Mouse (Mus musculus) ovary, postnatal 36 days (tissue): ENCODE results near the gene Desi1.
A peak's percentile ranks its signal among the peaks of the same experiment; 100 is the strongest.

Experiments
- DNase-seq: peaks from one replicate; pipeline ENCODE4 v3.0.0; 2022; ENCODE audit warnings: low spot score, mixed read lengths

Desi1 gene

DNA sequence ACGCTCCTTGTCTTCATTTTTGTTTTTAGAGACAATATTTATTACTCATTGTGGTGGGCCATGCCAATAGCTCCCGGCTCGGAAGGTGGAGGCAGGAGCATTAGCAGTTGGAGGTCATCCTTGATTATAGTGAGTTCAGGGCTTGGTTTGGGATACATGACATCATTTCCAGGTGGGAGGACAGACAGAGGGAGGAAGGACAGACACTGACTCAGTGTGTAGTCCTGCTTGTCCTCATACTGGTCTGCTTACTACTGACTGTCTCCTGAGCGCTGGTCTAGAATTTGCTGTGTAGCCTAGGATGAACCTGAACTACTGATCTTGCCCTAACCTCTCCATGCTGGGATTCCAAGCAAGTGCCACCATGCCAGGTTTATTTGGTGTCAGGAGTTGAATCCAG lies at the start of gene Desi1:
Gene Desi1 (minus strand): TSS at position 101 of the 400 bp plus-strand sequence.
- DNase-seq, result no peak

DNA sequence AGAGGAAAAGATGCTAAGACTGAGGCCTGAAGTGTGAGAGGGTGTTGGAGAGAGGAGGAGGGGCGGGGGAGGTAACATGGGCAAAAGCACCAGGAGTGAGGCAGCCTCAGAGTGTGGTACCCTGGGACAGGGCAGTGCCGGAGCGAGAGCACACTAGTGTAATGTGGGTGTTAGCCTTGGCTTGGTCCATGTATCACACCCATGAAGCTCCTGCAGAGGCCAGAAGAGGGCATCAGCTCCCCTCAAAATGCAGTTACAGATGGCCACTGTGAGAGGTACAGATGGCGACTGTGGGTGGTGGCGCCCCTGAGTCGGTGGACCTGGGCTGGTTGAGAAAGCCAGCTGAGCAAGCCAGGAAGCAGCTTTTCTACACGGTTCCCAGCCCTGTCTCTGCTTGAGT lies 47.5 kb upstream of the Desi1 start:
- peak; percentile 20 for DNase-seq

DNA sequence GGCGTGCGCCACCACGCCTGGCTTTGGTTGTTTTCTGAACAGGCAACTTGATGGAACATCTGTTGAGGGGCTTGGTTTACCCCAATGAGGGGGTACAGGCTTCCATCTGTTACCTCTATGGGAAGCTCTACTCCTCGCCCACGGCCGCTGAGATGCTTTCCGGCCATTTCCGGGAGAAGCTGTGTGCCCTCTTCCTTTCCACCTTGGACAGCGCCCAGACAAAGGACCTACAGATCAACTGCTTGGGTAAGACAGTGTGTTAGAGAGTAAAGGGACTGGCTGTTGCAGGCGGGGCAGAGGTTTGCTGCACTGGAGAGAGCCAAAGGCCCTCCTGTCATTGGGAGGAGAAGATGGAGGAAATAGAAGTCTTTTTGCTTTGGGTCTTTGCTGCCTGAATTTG lies 46.2 kb upstream of the Desi1 start:
- no peak for DNase-seq

DNA sequence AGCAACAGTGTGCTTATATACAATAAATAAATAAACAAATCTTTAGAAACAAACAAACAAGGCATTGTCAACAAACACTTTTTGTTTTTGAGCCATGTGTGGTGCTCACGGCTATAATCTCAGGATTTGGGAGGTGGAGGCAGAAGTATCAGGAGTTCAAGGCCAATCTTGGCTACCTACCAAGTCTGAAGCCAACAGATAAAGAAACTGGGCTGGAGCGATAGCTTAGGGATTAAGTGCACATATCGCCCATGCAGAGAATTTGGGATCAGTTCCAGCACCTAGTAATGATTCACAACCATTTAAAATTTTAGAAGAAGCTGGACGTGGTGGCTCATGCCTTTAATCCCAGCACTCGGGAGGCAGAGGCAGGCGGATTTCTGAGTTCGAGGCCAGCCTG lies 39.8 kb upstream of the Desi1 start:
- DNase-seq, result no peak

DNA sequence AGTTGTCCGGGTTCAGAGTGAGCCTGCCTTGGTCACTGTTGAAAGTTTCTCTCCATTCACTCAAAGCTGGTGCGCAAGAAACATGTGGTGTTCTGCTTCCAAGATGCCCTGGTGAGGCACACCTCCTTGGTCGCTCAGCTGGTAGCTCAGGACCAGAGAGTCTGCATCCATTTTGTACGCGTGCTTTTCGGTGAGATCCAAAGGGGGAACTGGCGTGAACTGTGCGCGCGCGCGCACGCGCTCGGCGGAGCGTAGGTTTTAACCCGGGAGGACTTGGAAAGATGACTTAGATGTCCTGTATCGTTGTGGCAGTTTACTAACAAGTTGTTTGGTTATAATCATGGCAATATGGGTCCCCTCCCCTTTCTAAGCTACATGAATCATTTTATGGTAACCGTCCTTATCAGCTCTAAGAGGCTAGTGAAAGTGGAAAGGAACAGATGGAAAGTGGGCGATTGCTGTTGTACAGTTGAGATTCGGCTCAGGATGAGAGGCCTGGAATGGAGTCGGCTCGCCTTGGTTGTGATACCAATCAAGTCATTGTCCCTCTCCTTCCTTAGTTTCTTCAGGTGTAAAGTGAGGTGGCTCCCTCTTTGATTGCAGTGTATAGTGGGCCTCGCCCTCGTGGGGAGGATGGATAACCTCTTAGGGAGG lies 38.3 kb upstream of the Desi1 start:
- DNase-seq, result no peak

DNA sequence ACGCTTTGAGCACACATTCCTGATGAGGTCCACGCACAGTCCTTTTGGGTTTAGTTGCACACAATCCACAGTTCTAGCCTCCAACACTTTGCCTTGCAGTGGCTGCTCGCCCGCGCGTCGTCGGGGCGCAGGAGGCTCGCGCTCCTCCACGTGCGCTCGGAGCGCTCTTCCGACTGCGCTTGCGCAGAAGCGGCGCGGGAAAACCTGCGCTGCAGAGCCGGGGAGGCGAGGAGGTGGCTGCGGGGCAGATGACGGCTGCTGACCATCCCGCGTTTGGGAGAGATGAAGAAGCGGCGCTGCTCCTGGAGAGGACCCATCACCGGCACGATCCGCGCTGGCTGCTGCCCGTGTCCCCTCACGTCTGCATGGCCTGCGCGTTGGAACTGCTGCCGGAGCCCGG lies 36.2 kb upstream of the Desi1 start, which contains the start of gene Mei1:
Gene Mei1 (plus strand): TSS at position 99 of the 400 bp plus-strand sequence.
- no peak for DNase-seq

DNA sequence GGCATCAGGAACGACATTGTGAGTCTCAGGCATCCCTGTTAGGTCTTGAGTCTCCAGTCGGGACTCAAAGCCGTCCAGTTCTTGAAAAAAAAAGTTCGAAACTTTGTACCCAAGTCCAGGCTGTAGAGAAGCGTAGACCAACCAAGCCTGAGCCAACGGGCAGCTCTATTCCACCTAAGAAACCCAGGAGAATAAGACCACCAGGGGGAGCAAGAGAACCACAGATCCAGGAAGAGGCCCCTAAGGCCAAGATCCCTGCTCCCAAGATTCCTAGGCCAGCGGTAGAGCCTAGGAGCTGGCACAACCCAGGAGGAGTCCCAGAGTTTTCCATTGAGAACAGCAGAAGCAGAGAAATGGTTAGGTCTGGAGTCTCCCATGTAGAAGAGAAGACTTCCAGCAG lies 31.8 kb upstream of the Desi1 start:
- DNase-seq, result peak; percentile 45

DNA sequence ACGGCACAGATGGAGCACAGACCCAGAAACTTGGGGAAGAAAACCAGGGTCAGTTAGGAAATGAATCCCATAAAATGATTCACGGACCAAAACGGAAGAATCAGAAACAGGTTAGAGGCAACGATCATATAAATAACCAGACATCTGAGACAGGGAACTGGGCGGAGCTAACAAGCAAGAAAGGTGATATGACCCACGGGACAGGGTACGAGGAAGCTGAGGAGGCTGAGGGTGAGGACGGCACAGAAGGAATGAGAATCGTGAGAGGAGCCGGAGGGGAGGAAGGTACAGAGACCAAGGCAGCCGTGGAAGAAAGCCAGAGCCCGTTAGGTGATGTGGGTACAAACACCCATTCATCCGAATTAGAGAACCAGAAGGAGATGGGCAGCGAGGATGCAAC lies 30.2 kb upstream of the Desi1 start:
- no peak for DNase-seq

DNA sequence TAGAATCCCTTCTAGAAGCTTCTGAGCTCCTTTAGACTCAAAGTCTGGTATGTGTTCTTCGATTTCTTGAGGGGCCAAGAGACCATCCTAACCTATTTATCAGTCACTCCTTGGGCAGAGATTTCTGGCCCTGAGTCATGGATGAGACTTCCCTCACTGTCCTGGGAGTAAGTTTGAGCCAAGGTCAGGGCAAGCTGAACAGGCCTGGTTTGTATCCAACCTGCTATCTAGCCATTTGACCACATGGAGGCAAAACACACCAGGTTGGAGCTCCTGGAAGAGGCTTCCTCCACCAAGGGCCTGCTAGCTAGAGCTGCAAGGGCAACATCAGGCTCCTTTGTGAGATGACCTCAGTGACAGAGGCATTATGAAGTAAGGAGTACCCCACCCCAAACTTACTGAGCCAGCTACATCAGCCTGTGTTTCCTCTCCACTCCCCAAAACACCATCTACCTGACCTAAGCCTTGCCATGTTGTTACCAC lies 25.1 kb upstream of the Desi1 start, which contains the start of gene 4930407I10Rik:
Gene 4930407I10Rik (plus strand): TSS at position 433 of the 483 bp plus-strand sequence.
- DNase-seq, result no peak

DNA sequence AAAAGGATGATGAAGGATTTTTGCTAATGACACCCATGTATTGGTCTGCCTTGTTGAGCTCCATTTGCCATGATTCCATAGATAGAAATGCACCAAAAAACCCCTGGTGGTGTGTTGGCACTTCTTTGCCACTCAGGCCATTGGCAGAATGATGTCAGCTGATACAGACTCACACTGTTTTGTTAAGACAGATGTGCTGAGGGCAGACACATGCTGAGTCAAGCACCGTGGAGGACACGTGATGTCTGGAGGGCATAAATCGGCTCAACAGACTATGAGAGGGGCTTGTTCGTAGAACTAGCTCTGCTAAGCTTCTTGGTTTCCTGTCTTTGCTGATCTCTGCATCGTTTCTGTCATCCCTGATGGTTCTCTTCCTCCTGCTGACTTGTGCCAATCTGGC lies 18.9 kb upstream of the Desi1 start:
- DNase-seq, result no peak

DNA sequence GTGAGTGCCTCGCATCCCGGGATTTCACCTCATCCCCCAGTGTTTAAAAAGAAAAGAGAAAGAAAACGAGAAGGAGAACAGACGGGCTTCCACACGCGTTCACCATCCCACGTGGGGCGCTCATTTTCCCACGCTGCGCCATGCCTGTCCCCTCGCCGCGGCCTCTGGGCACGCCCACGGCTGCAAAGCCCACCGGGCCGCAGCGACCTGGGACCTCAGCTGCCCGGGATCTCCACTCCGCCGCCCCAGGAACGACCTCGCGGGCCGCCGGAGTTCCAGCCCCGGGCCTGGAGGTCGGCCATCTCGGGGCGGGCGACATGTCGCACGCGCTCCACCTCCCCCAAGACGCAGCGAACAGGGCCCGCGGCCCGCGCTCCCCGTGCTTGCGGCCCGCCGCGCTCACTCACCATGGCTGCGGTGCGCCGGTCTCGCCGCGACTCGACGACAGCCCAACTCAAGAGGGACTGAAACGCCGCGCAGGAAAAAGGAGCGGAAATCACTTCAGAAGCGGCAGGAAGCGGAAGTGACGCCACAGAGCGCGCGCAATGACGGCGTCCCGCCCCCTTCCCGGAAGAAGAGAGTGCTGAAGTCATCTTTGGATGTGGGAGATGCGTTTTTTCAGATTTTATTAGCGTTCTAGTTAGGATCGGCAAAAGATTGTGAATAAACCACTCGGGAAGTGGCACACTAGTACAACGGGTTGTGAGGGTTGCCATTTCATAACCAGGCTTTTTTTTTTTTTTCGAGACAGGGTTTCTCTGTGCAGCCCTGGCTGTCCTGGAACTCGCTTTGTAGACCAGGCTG lies 13.6 kb upstream of the Desi1 start, which contains the start of gene Snu13:
Gene Snu13 (minus strand): TSS at position 519 of the 804 bp plus-strand sequence.
- DNase-seq, result peak; percentile 89

DNA sequence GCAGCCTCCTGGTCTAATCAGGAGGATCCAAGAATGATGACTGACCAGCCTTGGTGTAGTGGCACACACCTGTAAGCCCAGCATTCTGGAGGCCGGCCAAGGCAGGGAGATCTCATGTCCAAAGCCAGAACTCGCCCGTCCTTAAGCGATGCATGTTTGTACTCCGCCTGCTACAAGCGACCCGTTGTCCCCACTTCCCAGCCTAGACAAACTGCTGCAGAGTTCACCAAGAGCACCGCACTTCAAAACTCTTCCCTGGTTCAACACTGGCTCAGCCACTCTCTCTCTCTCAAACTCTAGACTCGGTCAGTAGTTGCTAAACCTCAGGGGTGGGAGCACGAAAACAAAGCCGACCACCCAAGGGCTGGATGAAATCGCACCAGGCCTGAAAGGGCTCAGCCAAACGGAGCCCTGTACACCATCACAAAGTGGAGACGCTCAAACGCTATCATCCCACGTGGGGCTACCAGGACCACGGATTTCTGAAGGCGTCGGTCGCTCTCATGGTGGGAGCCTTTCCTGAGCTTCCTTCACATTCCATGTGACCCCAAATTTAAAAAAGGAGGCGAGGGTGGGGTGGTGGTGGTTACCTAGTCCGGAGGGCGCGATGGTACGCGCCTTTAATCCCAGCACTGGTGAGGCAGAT lies 12.7 kb upstream of the Desi1 start:
- peak; percentile 10 for DNase-seq

DNA sequence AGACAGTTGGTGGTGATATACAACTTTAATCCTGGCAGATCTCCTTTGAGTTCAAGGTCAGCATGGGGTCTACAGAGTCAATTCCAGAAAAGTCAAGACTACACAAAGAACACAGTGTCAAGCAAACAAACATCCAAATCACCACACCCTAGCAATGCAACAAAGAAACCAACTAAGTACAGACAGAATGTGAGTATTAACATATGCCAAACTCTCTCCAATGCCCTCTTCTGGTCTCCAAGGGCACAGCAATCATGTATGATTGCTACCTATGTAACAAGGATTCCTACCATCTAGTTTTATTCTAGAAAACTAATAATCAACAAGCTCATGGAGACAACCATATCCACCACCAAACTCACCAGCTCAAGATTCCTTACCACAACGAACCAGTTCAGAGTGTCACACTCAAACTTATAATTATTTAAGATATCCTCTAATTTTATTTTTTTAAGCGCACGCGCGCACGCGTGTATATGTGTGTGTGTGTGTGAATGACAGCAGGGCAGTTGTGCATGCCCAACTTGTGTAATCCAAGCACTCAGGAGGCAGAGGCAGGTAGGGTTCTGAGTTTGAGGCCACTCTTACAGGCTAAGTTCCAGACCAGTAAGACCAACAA lies 10.6 kb upstream of the Desi1 start:
- no peak for DNase-seq

DNA sequence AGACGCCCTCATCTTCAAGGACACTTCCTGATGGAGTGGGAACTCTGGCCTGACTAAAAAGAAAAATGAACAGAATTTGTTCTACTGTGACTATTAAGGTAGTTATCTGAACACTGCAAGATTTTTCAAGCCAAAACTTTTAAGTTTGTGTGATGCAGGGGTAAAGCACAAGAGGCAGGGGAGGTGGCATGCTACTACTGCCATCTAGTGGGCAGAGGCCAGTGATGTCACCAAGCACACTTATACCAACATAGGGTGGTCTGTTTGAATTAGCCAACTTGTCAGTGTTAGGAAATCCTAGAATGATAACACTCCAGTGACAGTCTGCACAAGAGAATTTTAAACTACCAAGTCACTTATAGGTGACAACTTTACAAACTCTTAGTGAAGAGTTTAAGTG lies 7.0 kb upstream of the Desi1 start:
- DNase-seq, result peak; percentile 19

DNA sequence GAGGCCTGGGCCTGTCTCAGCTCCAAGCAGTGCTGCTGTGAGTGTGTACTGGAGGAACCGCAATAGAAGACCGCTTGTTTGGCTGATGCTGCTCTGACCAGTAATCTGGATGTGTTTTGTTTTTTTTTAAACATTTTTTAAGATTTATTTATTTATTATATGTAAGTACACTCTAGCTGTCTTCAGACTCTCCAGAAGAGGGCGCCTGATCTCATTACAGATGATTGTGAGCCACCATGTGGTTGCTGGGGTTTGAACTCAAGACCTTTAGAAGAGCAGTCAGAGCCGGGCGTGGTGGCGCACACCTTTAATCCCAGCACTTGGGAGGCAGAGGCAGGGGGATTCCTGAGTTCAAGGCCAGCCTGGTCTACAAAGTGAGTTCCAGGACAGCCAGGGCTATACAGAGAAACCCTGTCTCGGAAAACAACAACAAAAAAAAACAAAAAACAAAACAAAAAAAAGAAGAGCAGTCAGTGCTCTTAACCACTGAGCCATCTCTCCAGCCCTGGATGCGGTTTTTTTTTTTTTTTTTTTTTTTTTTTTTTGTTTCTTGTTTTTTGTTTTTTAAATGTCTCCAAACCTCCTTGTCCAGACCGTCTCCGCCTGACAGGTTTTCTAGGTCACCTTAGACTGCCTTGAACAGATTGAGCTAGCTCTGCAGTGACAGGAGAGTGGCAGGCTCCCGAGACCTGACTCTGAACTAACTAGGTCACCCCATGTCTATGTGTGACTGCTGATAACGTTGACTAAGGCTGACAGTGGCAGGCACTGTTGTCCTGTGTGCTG lies 2.4 kb upstream of the Desi1 start:
- DNase-seq, result no peak

DNA sequence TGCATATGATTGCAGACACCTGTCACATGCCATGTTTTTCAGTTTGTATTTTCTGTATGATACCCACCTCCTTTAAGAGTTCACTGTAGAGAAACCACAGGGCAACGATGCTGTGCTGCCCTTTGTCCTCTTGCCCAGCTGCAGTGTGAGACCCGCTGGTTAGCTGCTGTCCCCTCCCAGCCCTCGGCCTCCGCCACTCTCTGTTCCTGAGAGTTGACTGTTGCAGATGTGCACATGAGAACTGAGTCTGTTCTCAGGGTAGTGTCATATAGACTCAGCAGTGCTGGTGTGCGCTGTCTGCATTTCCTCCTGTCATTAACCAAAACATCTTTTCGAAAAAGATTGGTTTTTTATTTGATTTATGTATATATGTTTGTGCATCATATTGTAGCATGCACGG lies 1.3 kb downstream of the Desi1 start:
- no peak for DNase-seq

DNA sequence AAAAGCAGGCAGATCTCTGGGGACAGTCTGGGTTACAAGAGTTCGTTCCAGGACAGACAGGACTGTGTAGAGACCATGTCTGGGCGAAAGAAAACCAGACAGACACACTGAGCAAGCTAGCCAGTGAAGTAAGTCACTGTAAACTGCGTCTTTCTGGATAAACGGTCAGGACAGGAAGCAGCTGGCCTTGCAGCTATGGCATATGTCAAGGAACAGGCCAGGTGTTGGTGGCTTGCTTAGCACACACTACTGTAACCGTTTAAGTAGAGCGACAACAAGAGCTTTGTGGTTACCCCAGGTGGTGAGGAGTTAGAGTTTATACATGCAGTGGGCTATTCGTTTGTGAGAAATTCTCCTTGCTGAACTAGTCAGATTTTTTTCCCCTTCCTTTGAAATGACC lies 5.9 kb downstream of the Desi1 start:
- no peak for DNase-seq

DNA sequence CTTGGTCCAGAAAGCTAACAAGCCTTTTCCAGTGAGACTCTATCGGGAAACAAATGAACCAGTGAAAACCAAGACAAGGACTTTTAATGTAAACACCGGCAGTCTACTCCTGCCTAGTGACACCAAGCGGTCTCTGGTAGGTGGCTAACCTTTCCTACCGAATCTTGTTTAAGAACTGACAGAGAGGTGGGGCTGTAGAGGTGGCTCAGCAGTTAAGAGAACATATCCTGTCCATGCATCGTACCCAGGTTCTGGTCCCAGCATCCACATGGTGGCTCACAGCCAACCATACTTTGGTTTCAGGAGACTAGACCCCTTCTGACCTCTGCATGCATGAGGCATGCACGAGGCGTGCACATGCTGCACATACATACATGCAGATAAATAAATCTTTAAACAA lies 6.4 kb downstream of the Desi1 start:
- DNase-seq, result no peak

DNA sequence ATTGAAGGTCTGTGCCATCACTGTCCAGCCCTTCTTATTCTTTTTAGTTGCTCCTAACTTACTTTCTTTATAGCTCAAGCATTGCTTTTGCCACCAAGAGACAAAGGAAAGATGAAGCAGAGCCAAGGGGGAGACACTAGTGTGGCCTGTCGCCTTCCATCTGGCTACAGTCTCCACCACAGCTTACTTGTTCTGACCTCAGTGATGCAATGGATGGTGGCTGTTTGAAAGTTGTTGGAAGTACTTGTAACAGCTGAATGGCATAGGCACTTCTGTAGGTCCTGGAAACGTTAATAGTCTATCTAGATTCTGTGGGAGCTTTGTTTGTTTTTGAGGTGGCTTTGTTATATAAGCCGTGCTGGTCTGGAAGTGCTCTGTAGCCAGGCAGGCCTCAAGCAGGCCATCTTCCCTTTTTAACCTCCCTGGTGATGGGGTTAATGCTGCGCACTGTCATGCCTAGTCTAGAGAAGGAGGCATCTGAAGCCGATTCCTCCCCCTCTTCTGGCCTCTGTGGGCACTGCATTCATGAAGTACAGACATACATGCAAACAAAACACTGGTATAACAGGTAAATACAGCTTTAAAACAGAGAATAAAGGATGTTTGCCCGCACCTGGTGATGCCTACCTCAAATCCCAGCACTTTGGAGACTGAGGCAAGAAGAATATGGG lies 9.6 kb downstream of the Desi1 start:
- DNase-seq, result no peak

DNA sequence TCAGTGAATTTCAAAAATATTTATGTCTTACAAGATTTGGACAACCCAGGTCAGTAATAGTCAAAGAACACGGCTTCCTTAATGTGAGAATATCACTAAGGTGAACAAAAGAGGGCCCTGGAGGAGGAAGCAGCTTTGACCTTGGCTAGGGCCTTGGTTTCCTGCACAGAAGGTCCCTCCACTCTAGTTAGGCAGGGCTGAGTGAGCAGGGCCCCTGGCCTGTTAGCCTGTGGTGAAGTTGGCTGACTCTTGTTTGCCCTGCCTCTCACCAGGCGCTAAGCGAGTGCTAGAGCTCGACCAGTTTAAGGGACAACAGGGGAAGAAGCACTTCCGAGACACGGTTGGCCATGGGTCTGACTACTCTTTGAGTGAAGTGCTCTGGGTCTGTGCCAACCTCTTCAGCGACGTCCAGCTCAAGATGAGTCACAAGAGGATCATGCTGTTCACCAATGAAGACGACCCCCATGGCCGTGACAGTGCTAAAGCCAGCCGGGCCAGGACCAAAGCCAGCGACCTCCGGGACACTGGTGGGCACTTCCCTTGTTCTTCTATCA lies 11.1 kb downstream of the Desi1 start:
- DNase-seq, result peak; percentile 25

DNA sequence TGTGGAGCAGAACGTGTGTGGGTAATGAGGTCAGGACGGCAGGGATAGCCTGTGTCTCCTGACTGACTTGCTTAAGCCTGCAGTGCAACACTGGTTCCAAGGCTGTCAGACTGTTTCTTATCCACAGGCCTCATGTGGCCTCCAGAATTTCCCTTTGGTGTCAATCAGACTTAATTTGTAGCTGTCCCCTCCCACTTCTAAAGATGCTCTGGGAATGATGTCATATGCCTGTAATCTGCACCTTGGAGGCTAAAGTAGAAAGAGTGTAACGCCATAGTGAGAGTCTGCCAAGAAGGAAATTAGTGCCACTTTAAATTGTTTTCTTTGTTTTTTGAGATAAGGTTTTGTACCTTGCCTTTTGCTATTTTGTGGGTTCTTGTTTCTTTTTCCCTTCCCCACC lies 14.4 kb downstream of the Desi1 start:
- DNase-seq, result no peak
